Mouse (Mus musculus): ENCODE results near the gene Slc25a36. TPM values are rescaled to one million over a fixed set of nuclear protein-coding genes. Genes with fewer than 3 reads are reported as not detected.

Slc25a36 gene
- polyA plus RNA-seq, 1 experiment, result 31.9 TPM

DNA sequence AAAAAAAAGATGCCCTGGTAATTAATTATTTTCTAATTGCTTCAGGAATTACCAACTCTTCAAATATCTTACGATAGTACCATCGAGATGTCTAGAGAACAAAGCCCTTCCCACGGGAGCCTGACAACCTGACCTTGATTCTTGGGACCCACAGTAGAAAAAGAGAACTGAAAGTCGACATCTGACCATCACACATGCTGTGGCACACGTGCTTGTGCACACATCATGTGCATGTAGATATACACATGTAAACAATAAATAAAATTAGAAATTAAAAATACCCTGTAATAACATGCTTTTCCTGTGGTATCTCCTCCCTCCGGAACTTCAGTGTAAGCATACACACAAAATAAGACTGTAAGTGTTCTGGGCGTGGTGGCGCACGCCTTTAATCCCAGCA, 49.3 kb downstream of the Slc25a36 start:
- 88% methylated on average over 9 of the region's 9 CpGs for WGBS
- DNase-seq, result no peak
- no peaks in the 10 kb centered on the region for H3K4me1 ChIP-seq (ENCODE audit: control insufficient read depth, insufficient read depth, low read length)
- TF ChIP-seq CTCF (IDR thresholded peaks at IDR 0.05; ENCODE audit: insufficient read depth, low read length) (no peak), POLR2A (IDR thresholded peaks at IDR 0.05; ENCODE audit: borderline replicate concordance, extremely low read depth, low read depth, low read length) (no peak)
- no peak overlapping the region for H3K4me3 ChIP-seq (replicated peaks; ENCODE audit: extremely low read depth, low read depth, low read length)

DNA sequence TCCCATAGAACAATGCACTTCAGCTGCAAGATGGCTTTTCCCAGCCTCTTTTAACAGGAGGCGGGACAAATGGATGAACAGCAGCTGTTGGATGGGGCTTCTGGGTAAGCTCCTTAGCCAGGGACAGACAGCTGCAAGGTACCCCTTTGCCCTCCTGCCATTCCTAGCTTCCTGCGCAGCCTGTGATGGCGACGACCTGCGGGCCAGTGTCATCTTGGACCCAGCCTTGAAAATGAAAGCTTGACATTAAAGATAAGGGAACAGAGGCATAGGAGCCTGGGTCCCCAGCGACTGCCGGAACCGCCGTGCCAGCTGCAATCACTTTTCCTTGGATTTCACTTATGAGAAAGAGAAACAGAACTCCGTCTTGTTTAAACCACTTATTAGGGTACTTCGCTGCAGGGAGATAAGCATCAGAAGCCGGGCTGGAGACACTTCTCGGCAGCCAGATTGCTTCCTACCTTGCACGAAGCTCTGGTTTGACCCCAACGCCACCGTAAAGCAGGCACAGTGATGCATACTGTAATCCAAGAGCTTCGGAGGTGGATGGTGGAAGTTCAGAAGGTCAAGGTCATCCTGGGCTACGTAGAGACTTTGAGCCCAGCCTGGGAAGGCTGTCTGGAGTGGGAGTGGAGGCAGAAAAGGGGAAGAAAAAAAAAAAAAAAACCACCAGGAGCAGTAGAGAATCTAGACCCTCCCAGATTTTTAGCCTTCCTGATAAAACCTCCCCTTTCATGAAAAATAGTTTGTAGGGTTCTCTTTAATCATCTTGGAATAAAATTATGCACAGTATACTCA, 54.2 kb downstream of the Slc25a36 start:
- WGBS, result 20% methylated on average over 18 of the region's 18 CpGs
- Histone ChIP-seq H3K4me1 (ENCODE audit: control insufficient read depth, insufficient read depth, low read length) (peaks cover 3% of the 10 kb centered on the region; the same call in 1 of the 2 replicates), H3K4me3 (replicated peaks; ENCODE audit: extremely low read depth, low read depth, low read length) (no peak overlapping the region)
- TF ChIP-seq CTCF (IDR thresholded peaks at IDR 0.05; ENCODE audit: insufficient read depth, low read length), result no peak
- TF ChIP-seq POLR2A (IDR thresholded peaks at IDR 0.05; ENCODE audit: borderline replicate concordance, extremely low read depth, low read depth, low read length), result no peak
- no peak for DNase-seq

DNA sequence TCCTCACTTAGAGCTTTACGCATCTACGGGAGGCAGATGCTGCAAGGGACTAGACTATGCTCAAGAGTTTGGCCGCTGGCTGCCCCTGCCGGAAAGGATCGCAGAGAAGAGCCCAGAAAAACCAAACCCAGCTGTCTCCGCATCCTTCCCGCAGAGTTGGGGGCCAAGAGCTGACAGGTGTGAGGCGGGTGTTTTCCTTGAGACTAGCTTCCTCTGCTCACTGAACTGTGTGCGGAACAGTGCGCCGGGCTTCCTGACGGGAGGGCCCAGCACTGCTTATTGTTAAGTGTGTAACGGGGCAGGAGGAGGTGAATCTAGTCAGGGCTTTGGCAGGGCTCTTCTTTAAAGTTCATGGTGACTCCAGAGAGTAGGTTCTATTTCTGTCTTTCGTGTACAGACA, 55.1 kb downstream of the Slc25a36 start:
- WGBS, result 67% methylated on average over 14 of the region's 14 CpGs
- Histone ChIP-seq H3K4me1 (ENCODE audit: control insufficient read depth, insufficient read depth, low read length) (peaks cover 3% of the 10 kb centered on the region; the same call in 1 of the 2 replicates), H3K4me3 (replicated peaks; ENCODE audit: extremely low read depth, low read depth, low read length) (no peak overlapping the region)
- no peak for DNase-seq
- no peak for TF ChIP-seq POLR2A (IDR thresholded peaks at IDR 0.05; ENCODE audit: borderline replicate concordance, extremely low read depth, low read depth, low read length)
- no peak for TF ChIP-seq CTCF (IDR thresholded peaks at IDR 0.05; ENCODE audit: insufficient read depth, low read length)

DNA sequence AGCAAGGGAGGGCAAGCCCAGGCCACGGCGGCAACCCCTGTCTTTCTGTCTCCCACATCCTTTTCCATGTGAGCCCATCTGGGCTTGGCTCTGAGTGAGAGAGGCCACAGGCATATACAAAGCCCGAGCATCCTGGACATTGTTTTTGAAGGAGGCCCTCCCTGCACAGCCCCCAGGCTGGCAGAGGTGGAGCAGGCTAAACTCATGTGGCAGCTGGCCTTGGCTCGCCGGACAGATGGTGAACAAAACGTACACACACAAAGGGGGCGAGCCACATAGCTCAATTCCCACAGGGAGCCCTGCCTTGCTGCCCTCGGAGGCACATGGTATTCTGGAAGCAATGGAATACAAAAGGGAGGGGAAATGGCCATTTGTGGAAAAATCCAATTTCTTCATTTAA, 59.8 kb downstream of the Slc25a36 start:
- Histone ChIP-seq H3K4me1 (ENCODE audit: control insufficient read depth, insufficient read depth, low read length) (peaks cover 1% of the 10 kb centered on the region; the same call in 1 of the 2 replicates), H3K4me3 (replicated peaks; ENCODE audit: extremely low read depth, low read depth, low read length) (no peak overlapping the region)
- TF ChIP-seq CTCF (IDR thresholded peaks at IDR 0.05; ENCODE audit: insufficient read depth, low read length) (no peak), POLR2A (IDR thresholded peaks at IDR 0.05; ENCODE audit: borderline replicate concordance, extremely low read depth, low read depth, low read length) (no peak)
- DNase-seq, result no peak
- 60% methylated on average over 8 of the region's 8 CpGs for WGBS

DNA sequence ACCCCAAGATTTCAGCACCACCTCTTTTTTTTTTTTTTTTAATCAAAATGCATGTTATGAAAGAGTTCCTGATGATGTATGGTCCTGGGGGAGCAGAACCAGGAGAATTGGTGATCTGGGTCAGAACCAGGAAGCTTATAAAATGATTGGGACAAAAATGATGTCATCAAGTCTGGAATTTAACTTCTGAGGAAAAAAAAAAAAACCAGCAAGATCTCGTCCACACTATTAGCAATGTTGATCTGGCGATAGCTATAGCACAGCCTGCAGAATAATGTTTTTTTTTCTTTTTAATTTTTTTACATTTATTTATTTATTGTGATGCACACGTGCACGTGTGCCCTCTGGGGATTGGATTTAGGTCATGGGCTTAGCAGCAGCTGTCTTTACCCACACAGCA, 64.7 kb downstream of the Slc25a36 start:
- no peak for DNase-seq
- Histone ChIP-seq H3K4me3 (replicated peaks; ENCODE audit: extremely low read depth, low read depth, low read length) (no peak overlapping the region), H3K4me1 (ENCODE audit: control insufficient read depth, insufficient read depth, low read length) (no peaks in the 10 kb centered on the region)
- WGBS, result 77% methylated on average over 4 of the region's 4 CpGs
- TF ChIP-seq POLR2A (IDR thresholded peaks at IDR 0.05; ENCODE audit: borderline replicate concordance, extremely low read depth, low read depth, low read length) (no peak), CTCF (IDR thresholded peaks at IDR 0.05; ENCODE audit: insufficient read depth, low read length) (no peak)

DNA sequence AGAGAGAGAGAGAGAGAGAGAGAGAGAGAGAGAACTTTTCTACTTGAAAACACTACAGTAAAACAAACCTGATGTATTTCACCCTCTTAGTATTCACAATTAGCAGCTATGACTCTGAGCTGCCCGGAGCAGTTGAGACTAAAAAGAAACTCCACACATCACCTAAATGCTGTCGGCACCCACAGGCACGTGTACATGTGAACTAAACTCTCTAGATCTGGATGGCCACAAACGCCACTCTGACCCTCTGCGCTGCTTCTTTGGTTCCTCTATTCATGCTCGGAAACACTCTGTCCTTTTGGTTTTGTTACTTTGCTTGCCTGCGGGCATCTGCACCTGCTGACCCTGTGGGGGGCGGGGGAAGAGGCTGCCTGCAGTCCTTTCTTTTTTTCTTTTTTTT, 69.3 kb downstream of the Slc25a36 start:
- no peaks in the 10 kb centered on the region for H3K4me1 ChIP-seq (ENCODE audit: control insufficient read depth, insufficient read depth, low read length)
- TF ChIP-seq POLR2A (IDR thresholded peaks at IDR 0.05; ENCODE audit: borderline replicate concordance, extremely low read depth, low read depth, low read length) (no peak), CTCF (IDR thresholded peaks at IDR 0.05; ENCODE audit: insufficient read depth, low read length) (no peak)
- no peak overlapping the region for H3K4me3 ChIP-seq (replicated peaks; ENCODE audit: extremely low read depth, low read depth, low read length)
- no peak for DNase-seq
- 70% methylated on average over 8 of the region's 8 CpGs for WGBS

DNA sequence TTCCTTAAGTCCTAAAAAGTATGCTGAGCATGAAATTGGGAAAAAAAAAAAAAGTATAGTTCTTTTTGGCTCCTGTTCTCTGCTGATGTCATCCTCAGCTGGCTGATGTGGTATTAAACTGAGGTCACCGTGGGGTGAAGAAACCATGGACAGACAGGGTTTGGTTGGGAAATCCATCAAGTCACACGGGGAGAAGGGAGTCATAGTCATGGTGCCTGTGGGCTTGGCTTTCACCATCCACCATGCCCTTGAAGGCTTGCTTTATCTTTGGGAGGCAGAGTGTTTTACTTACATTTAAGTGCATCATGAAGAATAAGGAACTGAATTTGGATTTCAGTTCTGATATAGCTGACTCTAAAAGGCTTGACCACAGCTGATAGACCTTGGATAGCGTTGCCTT, 72.9 kb downstream of the Slc25a36 start:
- Histone ChIP-seq H3K4me3 (replicated peaks; ENCODE audit: extremely low read depth, low read depth, low read length) (no peak overlapping the region), H3K4me1 (ENCODE audit: control insufficient read depth, insufficient read depth, low read length) (no peaks in the 10 kb centered on the region)
- 77% methylated on average over 3 of the region's 3 CpGs for WGBS
- TF ChIP-seq CTCF (IDR thresholded peaks at IDR 0.05; ENCODE audit: insufficient read depth, low read length) (no peak), POLR2A (IDR thresholded peaks at IDR 0.05; ENCODE audit: borderline replicate concordance, extremely low read depth, low read depth, low read length) (no peak)
- no peak for DNase-seq

DNA sequence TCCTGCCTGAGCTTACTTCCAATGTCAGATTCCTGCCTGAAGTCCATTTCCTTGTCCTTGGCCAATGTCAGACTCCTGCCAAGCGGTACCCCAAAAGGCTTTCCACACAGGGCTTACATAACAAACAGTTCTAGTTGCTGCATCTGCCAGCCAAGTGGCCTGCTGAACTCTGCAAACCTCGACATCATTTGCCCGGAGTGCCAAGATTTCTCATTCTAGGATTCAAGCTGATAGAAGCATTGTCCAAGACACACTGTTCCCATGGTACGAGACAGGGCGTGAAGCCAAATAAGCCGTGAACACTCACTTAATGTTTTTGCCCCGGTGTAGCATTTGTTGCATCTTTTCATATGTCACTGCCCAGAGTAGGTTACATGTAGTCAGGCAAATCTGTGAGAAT, 74.3 kb downstream of the Slc25a36 start:
- DNase-seq, result no peak
- 83% methylated on average over 7 of the region's 7 CpGs for WGBS
- TF ChIP-seq POLR2A (IDR thresholded peaks at IDR 0.05; ENCODE audit: borderline replicate concordance, extremely low read depth, low read depth, low read length) (no peak), CTCF (IDR thresholded peaks at IDR 0.05; ENCODE audit: insufficient read depth, low read length) (no peak)
- no peak overlapping the region for H3K4me3 ChIP-seq (replicated peaks; ENCODE audit: extremely low read depth, low read depth, low read length)
- no peaks in the 10 kb centered on the region for H3K4me1 ChIP-seq (ENCODE audit: control insufficient read depth, insufficient read depth, low read length)

DNA sequence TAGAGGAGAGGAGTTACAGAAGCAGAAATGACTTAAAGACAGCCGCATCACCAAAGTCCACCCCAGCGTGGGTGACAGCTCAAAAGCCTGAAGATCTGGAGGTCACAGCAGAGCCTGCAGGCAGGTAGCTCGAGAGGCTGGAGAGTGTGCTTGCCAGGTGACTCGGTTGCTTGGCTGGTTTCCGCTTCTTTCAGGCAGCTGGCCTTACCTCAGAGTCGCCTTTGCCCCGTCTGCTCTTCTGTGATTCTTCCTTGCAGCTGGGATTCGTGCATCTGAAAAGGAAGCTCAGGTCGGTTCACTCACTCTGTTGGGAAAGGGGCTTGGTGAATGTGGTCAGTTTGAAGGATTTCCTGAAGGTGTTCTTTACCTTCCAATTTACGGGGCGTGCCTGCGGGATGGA, 83.6 kb downstream of the Slc25a36 start:
- no peak for DNase-seq
- no peak overlapping the region for H3K4me3 ChIP-seq (replicated peaks; ENCODE audit: extremely low read depth, low read depth, low read length)
- TF ChIP-seq CTCF (IDR thresholded peaks at IDR 0.05; ENCODE audit: insufficient read depth, low read length) (no peak), POLR2A (IDR thresholded peaks at IDR 0.05; ENCODE audit: borderline replicate concordance, extremely low read depth, low read depth, low read length) (no peak)
- 72% methylated on average over 12 of the region's 12 CpGs for WGBS
- H3K4me1 ChIP-seq (ENCODE audit: control insufficient read depth, insufficient read depth, low read length), result no peaks in the 10 kb centered on the region

DNA sequence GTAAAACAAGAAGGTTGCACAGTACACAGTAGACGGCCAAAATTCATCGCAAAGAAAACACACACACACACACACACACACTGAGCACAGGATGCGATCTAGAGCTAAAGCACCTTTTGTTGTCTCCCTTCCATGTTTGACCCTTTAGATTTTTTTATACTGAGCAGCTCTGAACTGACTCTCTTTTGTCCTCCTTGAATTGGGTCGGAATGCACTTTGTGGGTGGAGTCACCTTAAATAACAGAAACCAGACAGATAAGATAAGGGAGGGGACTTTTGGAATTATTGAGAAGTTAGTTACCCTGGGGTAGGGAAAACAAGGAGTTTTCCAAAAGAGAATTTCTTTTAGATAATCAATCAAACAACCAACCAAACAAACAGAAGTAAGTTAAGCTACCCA, 85.0 kb downstream of the Slc25a36 start:
- no peak for TF ChIP-seq CTCF (IDR thresholded peaks at IDR 0.05; ENCODE audit: insufficient read depth, low read length)
- no peak for TF ChIP-seq POLR2A (IDR thresholded peaks at IDR 0.05; ENCODE audit: borderline replicate concordance, extremely low read depth, low read depth, low read length)
- no peak overlapping the region for H3K4me3 ChIP-seq (replicated peaks; ENCODE audit: extremely low read depth, low read depth, low read length)
- H3K4me1 ChIP-seq (ENCODE audit: control insufficient read depth, insufficient read depth, low read length), result no peaks in the 10 kb centered on the region
- DNase-seq, result no peak
- 79% methylated on average over 4 of the region's 4 CpGs for WGBS

Other genes starting within 250 kb of the Slc25a36 start
- 7.2 and 8.6 TPM in 2 replicates for gene Pxylp1, start 218.5 kb downstream of the Slc25a36 start, polyA plus RNA-seq (2012; rRNA removed)
- gene Spsb4, start 92.3 kb downstream of the Slc25a36 start, polyA plus RNA-seq (2012; rRNA removed), result 0.62 and 1.2 TPM in 2 replicates